Mouse (Mus musculus) forebrain, embryonic 14.5 days (tissue): Measurements from ENCODE around the gene Ranbp3. TPM values are rescaled to one million over a fixed set of nuclear protein-coding genes. Genes with fewer than 3 reads are reported as not detected.

Source experiments
- ATAC-seq: fragments of 200-750 bp; cut with Nextera tagmentation; 2 replicates; pipeline ENCODE4 v1.8.0; 2017; ENCODE audit warnings: mild to moderate bottlenecking, moderate library complexity
- DNase-seq: peaks from one replicate; pipeline ENCODE4 v3.0.0-alpha.2; 2015; ENCODE audit warnings: low spot score
- H3K27ac ChIP-seq: fragments of 300-500 bp; sonication (generic); 2 replicates; pipeline ENCODE4 v1.5.1; 2014; ENCODE audit warnings: low read depth, mild to moderate bottlenecking, control low read depth, low read length, moderate library complexity
- H3K27me3 ChIP-seq: fragments of 300-500 bp; sonication (generic); replicated peaks from 2 replicates; pipeline ENCODE4 v1.6.1; 2014; ENCODE audit warnings: low read length, control low read depth, mixed read lengths; ENCODE audit not compliant: control insufficient read depth, insufficient read depth
- H3K36me3 ChIP-seq: fragments of 300-500 bp; sonication (generic); 2 replicates; pipeline ENCODE4 v1.6.1; 2014; ENCODE audit warnings: low read length, control low read depth; ENCODE audit not compliant: control insufficient read depth, insufficient read depth
- H3K4me1 ChIP-seq: fragments of 300-500 bp; sonication (generic); 2 replicates; pipeline ENCODE4 v1.6.1; 2014; ENCODE audit warnings: antibody characterized with exemption, low read length, control low read depth; ENCODE audit not compliant: control insufficient read depth, insufficient read depth
- H3K4me2 ChIP-seq: fragments of 300-500 bp; sonication (generic); 2 replicates; pipeline ENCODE4 v1.6.1; 2014; ENCODE audit warnings: mild to moderate bottlenecking, control low read depth, low read length
- H3K4me3 ChIP-seq: fragments of 300-500 bp; sonication (generic); 2 replicates; pipeline ENCODE4 v1.5.1; 2014; ENCODE audit warnings: low read depth, low read length, control low read depth
- H3K9ac ChIP-seq: fragments of 300-500 bp; sonication (generic); 2 replicates; pipeline ENCODE4 v1.6.1; 2014; ENCODE audit warnings: mild to moderate bottlenecking, low read length, control low read depth, moderate library complexity
- H3K9me3 ChIP-seq: fragments of 300-500 bp; sonication (generic); replicated peaks from 2 replicates; pipeline ENCODE4 v1.6.1; 2016; ENCODE audit warnings: low read length, control low read depth, mixed read lengths; ENCODE audit not compliant: control insufficient read depth
- WGBS: fragments of 180-500 bp; shearing (Covaris S2); extraction: QIAGEN DNeasy Blood & Tissue Kit; methylation state at CpG from one replicate; pipeline ENCODE4 v1.1.7; 2014; 5-methylcytosine and 5-hydroxymethylcytosine counted together
- polyA plus RNA-seq: library from polyadenylated mRNA; unstranded; fragments of >200 nt; fragmentation: Nextera tagmentation; extraction: Ambion mirVana; gene quantifications from 2 replicates; pipeline ENCODE4 v1.2.1, GENCODE M21; 2014

Ranbp3 gene
- polyA plus RNA-seq, 1 experiment from 2014 or later: 116 TPM

- H3K9ac ChIP-seq: no peak overlapping the region
Measured at GRCm38 (mm10) chr17:56667591-56667990, 5.5 kb upstream of the Ranbp3 start.

GRCm38 (mm10) chr17:56668384-56669144, 4.5 kb upstream of the Ranbp3 start:
- H3K9me3 ChIP-seq: no peaks in the 10 kb centered on the region
- no peak overlapping the region for H3K27ac ChIP-seq
- DNase-seq: peak; percentile 92
- H3K4me3 ChIP-seq: peak overlapping the region; percentile 34
- no peaks in the 10 kb centered on the region for H3K27me3 ChIP-seq
- WGBS: 6% methylated on average over 31 of the region's 31 CpGs
- H3K36me3 ChIP-seq: no peaks in the 10 kb centered on the region
- H3K4me1 ChIP-seq: peaks cover 7% of the 10 kb centered on the region
- H3K4me2 ChIP-seq: peak overlapping the region; percentile 74
- peak overlapping the region; percentile 40 for H3K9ac ChIP-seq
- ATAC-seq: peak; percentile 19; the same call in 1 of the 2 replicates

More at GRCm38 (mm10) chr17:56667591-56667990, 5.5 kb upstream of the Ranbp3 start:
- no peak for DNase-seq
- Histone ChIP-seq H3K9me3 (no peaks in the 10 kb centered on the region), H3K27ac (no peak overlapping the region), H3K27me3 (no peaks in the 10 kb centered on the region), H3K4me3 (no peak overlapping the region), H3K4me2 (no peak overlapping the region), H3K36me3 (no peaks in the 10 kb centered on the region), H3K4me1 (peaks cover 6% of the 10 kb centered on the region)
- no peak for ATAC-seq
- WGBS: 66% methylated on average over 3 of the region's 3 CpGs

- H3K4me2 ChIP-seq: no peak overlapping the region
- ATAC-seq (no peak), DNase-seq (no peak)
- no peaks in the 10 kb centered on the region for H3K9me3 ChIP-seq
- H3K36me3 ChIP-seq: no peaks in the 10 kb centered on the region
- H3K27ac ChIP-seq: no peak overlapping the region
- no peak overlapping the region for H3K4me3 ChIP-seq
- no peaks in the 10 kb centered on the region for H3K27me3 ChIP-seq
- H3K4me1 ChIP-seq: peaks cover 15% of the 10 kb centered on the region
- no peak overlapping the region for H3K9ac ChIP-seq
- 87% methylated on average over 8 of the region's 8 CpGs for WGBS
Measured at GRCm38 (mm10) chr17:56669766-56670165, 3.3 kb upstream of the Ranbp3 start.

GRCm38 (mm10) chr17:56673647-56674416, 738 bp downstream of the Ranbp3 start:
- H3K4me2 ChIP-seq: peak overlapping the region; percentile 87
- peaks cover 19% of the 10 kb centered on the region for H3K36me3 ChIP-seq
- WGBS: 2% methylated on average over 31 of the region's 37 CpGs
- DNase-seq (peak; percentile 10), ATAC-seq (peak; percentile 18; the same call in 1 of the 2 replicates)
- peak overlapping the region; percentile 91 for H3K4me3 ChIP-seq
- H3K9ac ChIP-seq: peak overlapping the region; percentile 97
- H3K27ac ChIP-seq: peak overlapping the region; percentile 74
- H3K4me1 ChIP-seq: peaks cover 20% of the 10 kb centered on the region
- no peaks in the 10 kb centered on the region for H3K27me3 ChIP-seq
- no peaks in the 10 kb centered on the region for H3K9me3 ChIP-seq

GRCm38 (mm10) chr17:56681791-56682190, 8.7 kb downstream of the Ranbp3 start:
- ATAC-seq (no peak), DNase-seq (no peak)
- WGBS: 83% methylated on average over 4 of the region's 4 CpGs
- Histone ChIP-seq H3K4me3 (no peak overlapping the region), H3K4me2 (no peak overlapping the region), H3K27me3 (no peaks in the 10 kb centered on the region), H3K27ac (no peak overlapping the region), H3K4me1 (peaks cover 4% of the 10 kb centered on the region; the same call in 1 of the 2 replicates), H3K9ac (no peak overlapping the region), H3K9me3 (no peaks in the 10 kb centered on the region), H3K36me3 (peaks cover 60% of the 10 kb centered on the region)

- ATAC-seq (no peak), DNase-seq (no peak)
- H3K9me3 ChIP-seq: no peaks in the 10 kb centered on the region
- no peak overlapping the region for H3K27ac ChIP-seq
- no peak overlapping the region for H3K9ac ChIP-seq
- H3K27me3 ChIP-seq: no peaks in the 10 kb centered on the region
- peaks cover 59% of the 10 kb centered on the region for H3K36me3 ChIP-seq
- H3K4me3 ChIP-seq: no peak overlapping the region
- H3K4me2 ChIP-seq: no peak overlapping the region
- no peaks in the 10 kb centered on the region for H3K4me1 ChIP-seq
- 89% methylated on average over 3 of the region's 3 CpGs for WGBS
Measured at GRCm38 (mm10) chr17:56682880-56683279, 9.8 kb downstream of the Ranbp3 start.

GRCm38 (mm10) chr17:56683546-56684140, 10.5 kb downstream of the Ranbp3 start:
- peaks cover 67% of the 10 kb centered on the region for H3K36me3 ChIP-seq
- ATAC-seq (no peak), DNase-seq (no peak)
- no peak overlapping the region for H3K9ac ChIP-seq
- no peak overlapping the region for H3K4me2 ChIP-seq
- 85% methylated on average over 5 of the region's 5 CpGs for WGBS
- H3K27ac ChIP-seq: no peak overlapping the region
- H3K4me1 ChIP-seq: no peaks in the 10 kb centered on the region
- no peaks in the 10 kb centered on the region for H3K27me3 ChIP-seq
- no peaks in the 10 kb centered on the region for H3K9me3 ChIP-seq
- H3K4me3 ChIP-seq: no peak overlapping the region

GRCm38 (mm10) chr17:56684649-56685048, 11.6 kb downstream of the Ranbp3 start:
- Histone ChIP-seq H3K36me3 (peaks cover 72% of the 10 kb centered on the region), H3K4me2 (no peak overlapping the region), H3K4me3 (no peak overlapping the region), H3K4me1 (no peaks in the 10 kb centered on the region), H3K9me3 (no peaks in the 10 kb centered on the region), H3K27me3 (no peaks in the 10 kb centered on the region), H3K9ac (no peak overlapping the region), H3K27ac (no peak overlapping the region)
- ATAC-seq (no peak), DNase-seq (no peak)
- WGBS: 91% methylated on average over 2 of the region's 2 CpGs
